Mouse (Mus musculus) limb, embryonic 14.5 days (tissue): ENCODE data around the gene Ncam1. TPM values are rescaled to one million over a fixed set of nuclear protein-coding genes. Genes with fewer than 3 reads are reported as not detected.

Experiments used
- ATAC-seq: fragments of 200-750 bp; cut with Nextera tagmentation; 2 replicates; pipeline ENCODE4 v1.8.0; 2017; ENCODE audit warnings: low read depth, moderate number of reproducible peaks, moderate TSS enrichment; ENCODE audit not compliant: low FRiP score
- DNase-seq: peaks from one replicate; pipeline ENCODE4 v3.0.0-alpha.2; 2015; ENCODE audit warnings: low spot score
- H3K27ac ChIP-seq: fragments of 300-500 bp; sonication (generic); replicated peaks from 2 replicates; pipeline ENCODE4 v1.5.1; 2014; ENCODE audit warnings: low read depth, mild to moderate bottlenecking, low read length, moderate library complexity, mixed read lengths
- H3K27me3 ChIP-seq: fragments of 300-500 bp; sonication (generic); 2 replicates; pipeline ENCODE4 v1.6.1; 2014; ENCODE audit warnings: low read length, mixed read lengths; ENCODE audit not compliant: control insufficient read depth, insufficient read depth
- H3K36me3 ChIP-seq: fragments of 300-500 bp; sonication (generic); 2 replicates; pipeline ENCODE4 v1.6.1; 2014; ENCODE audit warnings: mild to moderate bottlenecking, low read length, moderate library complexity, mixed read lengths; ENCODE audit not compliant: control insufficient read depth, insufficient read depth
- H3K4me1 ChIP-seq: fragments of 300-500 bp; sonication (generic); 2 replicates; pipeline ENCODE4 v1.6.1; 2014; ENCODE audit warnings: antibody characterized with exemption, low read length, mixed read lengths; ENCODE audit not compliant: control insufficient read depth, insufficient read depth
- H3K4me2 ChIP-seq: fragments of 300-500 bp; sonication (generic); replicated peaks from 2 replicates; pipeline ENCODE4 v1.6.1; 2014; ENCODE audit warnings: low read depth, mild to moderate bottlenecking, low read length, moderate library complexity; ENCODE audit not compliant: severe bottlenecking
- H3K4me3 ChIP-seq: fragments of 300-500 bp; sonication (generic); replicated peaks from 2 replicates; pipeline ENCODE4 v1.5.1; 2014; ENCODE audit warnings: low read length
- H3K9ac ChIP-seq: fragments of 300-500 bp; sonication (generic); 2 replicates; pipeline ENCODE4 v1.6.1; 2014; ENCODE audit warnings: mild to moderate bottlenecking, low read depth, low read length, moderate library complexity; ENCODE audit not compliant: severe bottlenecking
- H3K9me3 ChIP-seq: fragments of 300-500 bp; sonication (generic); 2 replicates; pipeline ENCODE4 v1.6.1; 2016; ENCODE audit warnings: low read length; ENCODE audit not compliant: control insufficient read depth
- POLR2A ChIP-seq: fragments of 200-500 bp; IDR thresholded peaks from 2 replicates; pipeline ENCODE4 v1.8.0; 2012; ENCODE audit warnings: inconsistent platforms, mild to moderate bottlenecking, moderate library complexity, borderline replicate concordance; ENCODE audit not compliant: insufficient read depth, insufficient read length; ENCODE audit errors: extremely low read depth
- WGBS: fragments of 180-500 bp; shearing (Covaris S2); extraction: QIAGEN DNeasy Blood & Tissue Kit; methylation state at CpG from one replicate; pipeline ENCODE4 v1.1.7; 2014; 5-methylcytosine and 5-hydroxymethylcytosine counted together
- polyA plus RNA-seq, 2 experiments: library from polyadenylated mRNA; depleted of rRNA in 1 of 2; stranded (reverse) in 1 of 2; unstranded in 1 of 2; fragments of >200 nt; fragmentation: Nextera tagmentation in 1 of 2; extraction: Ambion mirVana in 1 of 2; gene quantifications; 2 replicates each; pipeline versions ENCODE4 v1.2.1 to v1.2.3; 2012 to 2014

The Ncam1 gene
- polyA plus RNA-seq, 2 experiments = 31.1 to 62.5 TPM

GRCm38 (mm10) chr9:49644296-49644695 is 154.4 kb downstream of the Ncam1 start:
- H3K4me3 ChIP-seq = no peak overlapping the region
- 87% methylated on average over 2 of the region's 2 CpGs for WGBS
- H3K36me3 ChIP-seq = no peaks in the 10 kb centered on the region
- ATAC-seq (no peak), DNase-seq (no peak)
- no peaks in the 10 kb centered on the region for H3K4me1 ChIP-seq
- no peak overlapping the region for H3K4me2 ChIP-seq
- no peak overlapping the region for H3K9ac ChIP-seq
- H3K27me3 ChIP-seq = no peaks in the 10 kb centered on the region
- H3K9me3 ChIP-seq = peaks cover 5% of the 10 kb centered on the region; the same call in 1 of the 2 replicates
- no peak overlapping the region for H3K27ac ChIP-seq
- TF ChIP-seq POLR2A = no peak

- WGBS = 93% methylated on average over 3 of the region's 3 CpGs
- H3K27ac ChIP-seq = no peak overlapping the region
- no peaks in the 10 kb centered on the region for H3K9me3 ChIP-seq
- ATAC-seq (no peak), DNase-seq (no peak)
- no peak overlapping the region for H3K9ac ChIP-seq
- no peaks in the 10 kb centered on the region for H3K36me3 ChIP-seq
- no peaks in the 10 kb centered on the region for H3K4me1 ChIP-seq
- TF ChIP-seq POLR2A = no peak
- no peaks in the 10 kb centered on the region for H3K27me3 ChIP-seq
- no peak overlapping the region for H3K4me3 ChIP-seq
- no peak overlapping the region for H3K4me2 ChIP-seq
These were observed 158.0 kb downstream of the Ncam1 start for GRCm38 (mm10) chr9:49640764-49641163.

GRCm38 (mm10) chr9:49640142-49640541 is 158.6 kb downstream of the Ncam1 start:
- H3K27ac ChIP-seq = no peak overlapping the region
- no peaks in the 10 kb centered on the region for H3K27me3 ChIP-seq
- 70% methylated on average over 8 of the region's 8 CpGs for WGBS

GRCm38 (mm10) chr9:49637955-49638354 is 160.8 kb downstream of the Ncam1 start:
- Histone ChIP-seq H3K36me3 (no peaks in the 10 kb centered on the region), H3K4me2 (no peak overlapping the region), H3K27me3 (no peaks in the 10 kb centered on the region), H3K27ac (no peak overlapping the region), H3K9ac (no peak overlapping the region), H3K4me3 (no peak overlapping the region), H3K4me1 (no peaks in the 10 kb centered on the region), H3K9me3 (no peaks in the 10 kb centered on the region)
- no peak for TF ChIP-seq POLR2A
- DNase-seq (no peak), ATAC-seq (no peak)

More at GRCm38 (mm10) chr9:49640142-49640541, 158.6 kb downstream of the Ncam1 start:
- no peak overlapping the region for H3K4me3 ChIP-seq
- H3K36me3 ChIP-seq = no peaks in the 10 kb centered on the region
- no peak for ATAC-seq
- no peaks in the 10 kb centered on the region for H3K9me3 ChIP-seq
- no peaks in the 10 kb centered on the region for H3K4me1 ChIP-seq
- DNase-seq = no peak
- no peak overlapping the region for H3K4me2 ChIP-seq
- no peak overlapping the region for H3K9ac ChIP-seq
- TF ChIP-seq POLR2A = no peak

GRCm38 (mm10) chr9:49635668-49636326 is 162.9 kb downstream of the Ncam1 start:
- Histone ChIP-seq H3K9ac (no peak overlapping the region), H3K27ac (no peak overlapping the region), H3K9me3 (no peaks in the 10 kb centered on the region), H3K4me2 (no peak overlapping the region), H3K4me3 (no peak overlapping the region), H3K4me1 (no peaks in the 10 kb centered on the region), H3K36me3 (no peaks in the 10 kb centered on the region), H3K27me3 (no peaks in the 10 kb centered on the region)
- 80% methylated on average over 11 of the region's 11 CpGs for WGBS
- ATAC-seq = peak; percentile 55; the same call in 1 of the 2 replicates
- no peak for TF ChIP-seq POLR2A
- peak; percentile 7 for DNase-seq
